In the genomic region with DNA sequence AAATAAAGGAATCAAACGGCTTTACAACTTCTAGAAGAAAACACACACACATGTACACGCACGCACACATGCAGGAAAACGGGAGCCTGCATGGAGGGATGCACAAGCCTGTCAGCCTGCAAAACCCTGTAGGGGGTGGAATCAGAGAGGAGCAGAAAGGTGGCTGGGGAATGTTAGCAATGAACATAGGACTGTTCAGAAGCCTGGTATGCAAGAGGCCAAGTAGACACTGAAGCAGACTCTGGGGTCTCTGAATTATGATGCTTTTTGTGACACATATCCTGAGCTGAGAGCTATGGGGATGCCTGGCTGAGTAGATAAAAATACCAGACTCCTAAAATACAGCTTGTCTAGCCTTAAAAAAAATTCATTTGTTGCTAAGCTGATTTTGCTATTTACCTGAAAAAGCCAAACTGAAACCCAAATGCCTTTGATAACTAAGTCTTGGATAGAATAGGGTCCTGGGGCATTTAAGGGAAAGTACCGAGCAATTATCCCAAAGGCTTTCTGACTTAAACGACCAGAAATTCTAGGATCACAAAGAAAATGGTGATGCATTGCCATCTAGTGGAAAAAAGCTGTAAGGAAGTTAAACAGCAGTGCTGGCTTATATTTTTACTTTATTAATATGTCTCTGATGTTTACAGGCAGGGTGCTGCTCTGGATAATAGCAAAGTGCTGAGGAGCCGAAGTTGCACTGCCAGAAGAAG, we compare ENCODE assay signal across 10 mouse cellular contexts. TPM values are rescaled to one million over a fixed set of nuclear protein-coding genes. Genes with fewer than 3 reads are reported as not detected.
DNase-seq lines count a peak whose midpoint lies in the region; ATAC-seq lines count a peak whose summit lies in the region.
"Had no signal": no experiment of that assay in that cellular context is flagged by ENCODE, and none has a peak within 500 bp of the region (broad histone marks: within the 10 kb centered on the region; RNA-seq: fewer than 3 reads in every experiment).

No protein-coding gene starts in this region.

- H3K9me3 ChIP-seq in neural tube, embryonic 13.5 days, result no peaks in the 10 kb centered on the region
- H3K9me3 ChIP-seq: embryonic facial prominence, embryonic 13.5 days; liver, embryonic 15.5 days had no signal

- peak; percentile 17 for DNase-seq in left cerebral cortex, adult 11 months (ENCODE audit: low spot score)
- no peak for DNase-seq in left cerebral cortex, postnatal 4 days
- peak; percentile 24 for DNase-seq in ZHBTc4 (ENCODE audit: low read depth, low spot score)
- peak; percentile 63 for DNase-seq in embryo, embryonic 10 days (ENCODE audit: low spot score)
- peak; percentile 31 for DNase-seq in large intestine, adult 2 months (ENCODE audit: low read depth, low spot score)
- no peak for DNase-seq in thymus, postnatal 36 days
- no peak for DNase-seq in testis, postnatal 10 days (ENCODE audit: low spot score)

- H3K27ac ChIP-seq in neural tube, embryonic 13.5 days (replicated peaks), result no peak overlapping the region
- H3K27ac ChIP-seq: embryonic facial prominence, embryonic 13.5 days; liver, embryonic 15.5 days had no signal

- H3K4me1 ChIP-seq in neural tube, embryonic 13.5 days (replicated peaks), result 0 out of 2 replicates have a peak, but pooled peaks cover 6% of the 10 kb centered on the region
- H3K4me1 ChIP-seq: liver, embryonic 15.5 days had no signal

- no peak overlapping the region for H3K4me3 ChIP-seq in neural tube, embryonic 13.5 days
- H3K4me3 ChIP-seq: embryonic facial prominence, embryonic 13.5 days; liver, embryonic 15.5 days had no signal

- no peaks in the 10 kb centered on the region for H3K36me3 ChIP-seq in neural tube, embryonic 13.5 days
- H3K36me3 ChIP-seq: embryonic facial prominence, embryonic 13.5 days; liver, embryonic 15.5 days had no signal

- no peak overlapping the region for H3K9ac ChIP-seq in neural tube, embryonic 13.5 days
- H3K9ac ChIP-seq: embryonic facial prominence, embryonic 13.5 days; liver, embryonic 15.5 days had no signal

- peak; percentile 78; the same call in 1 of the 2 replicates for ATAC-seq in neural tube, embryonic 13.5 days (ENCODE audit: low read depth)

- H3K27me3 ChIP-seq in neural tube, embryonic 13.5 days, result no peaks in the 10 kb centered on the region
- H3K27me3 ChIP-seq: liver, embryonic 15.5 days had no signal

- WGBS in large intestine, adult 2 months, result 32% methylated on average over 7 of the region's 7 CpGs
- 42% methylated on average over 7 of the region's 7 CpGs for WGBS in neural tube, embryonic 13.5 days

- H3K4me2 ChIP-seq in neural tube, embryonic 13.5 days, result no peak overlapping the region
- H3K4me2 ChIP-seq: embryonic facial prominence, embryonic 13.5 days; liver, embryonic 15.5 days had no signal

- intact Hi-C loops in left cerebral cortex, postnatal 4 days (cut with DNase I), result no loop called here

RNA-seq across cellular contexts. Expression of gene Nobox, which starts 12.4 kb away (rescaled TPM):
- not detected for total RNA-seq in left cerebral cortex, postnatal 4 days (2021)
- polyA plus RNA-seq in large intestine, adult 2 months (2012; rRNA removed), result not detected in 2 replicates
- polyA plus RNA-seq in neural tube, embryonic 13.5 days (2015; fragmentation: Nextera tagmentation; extraction: Ambion mirVana), result not detected in 2 replicates
- polyA plus RNA-seq: embryonic facial prominence, embryonic 13.5 days; liver, embryonic 15.5 days had no signal

RNA-seq across cellular contexts. Expression of gene Arhgef5, which starts 31.6 kb away (rescaled TPM):
- total RNA-seq in left cerebral cortex, postnatal 4 days (2021), result 1 to 10 TPM; 5.8 to 6.7 TPM
- 43.0 and 64.8 TPM in 2 replicates for polyA plus RNA-seq in large intestine, adult 2 months (2012; rRNA removed)
- 2.6 and 3.3 TPM in 2 replicates for polyA plus RNA-seq in neural tube, embryonic 13.5 days (2015; fragmentation: Nextera tagmentation; extraction: Ambion mirVana)

Comparison
In these comparisons a context has a peak if more than half of its experiments do, and no peak if none do; other contexts are left out.
1. DNase-seq: peak in left cerebral cortex, adult 11 months (single experiment), ZHBTc4 (single experiment), embryo, embryonic 10 days (single experiment) and large intestine, adult 2 months (single experiment); none in left cerebral cortex, postnatal 4 days (single experiment), thymus, postnatal 36 days (0 of 2) and testis, postnatal 10 days (single experiment).
2. RNA of gene Arhgef5, which starts 31.6 kb away (polyA plus RNA-seq): 43.0 to 64.8 TPM in large intestine, adult 2 months; 2.6 to 3.3 TPM in neural tube, embryonic 13.5 days; every median in the first group is over 10 times any median in the second.